Mouse (Mus musculus) cerebellum, adult 11-12 months (tissue): ENCODE measurements around the gene Inka2.
A peak's percentile ranks its signal among the peaks of the same experiment; 100 is the strongest.

Experiments used
- DNase-seq: peaks from one replicate; pipeline ENCODE4 v3.0.0; 2022

Inka2 gene

DNA sequence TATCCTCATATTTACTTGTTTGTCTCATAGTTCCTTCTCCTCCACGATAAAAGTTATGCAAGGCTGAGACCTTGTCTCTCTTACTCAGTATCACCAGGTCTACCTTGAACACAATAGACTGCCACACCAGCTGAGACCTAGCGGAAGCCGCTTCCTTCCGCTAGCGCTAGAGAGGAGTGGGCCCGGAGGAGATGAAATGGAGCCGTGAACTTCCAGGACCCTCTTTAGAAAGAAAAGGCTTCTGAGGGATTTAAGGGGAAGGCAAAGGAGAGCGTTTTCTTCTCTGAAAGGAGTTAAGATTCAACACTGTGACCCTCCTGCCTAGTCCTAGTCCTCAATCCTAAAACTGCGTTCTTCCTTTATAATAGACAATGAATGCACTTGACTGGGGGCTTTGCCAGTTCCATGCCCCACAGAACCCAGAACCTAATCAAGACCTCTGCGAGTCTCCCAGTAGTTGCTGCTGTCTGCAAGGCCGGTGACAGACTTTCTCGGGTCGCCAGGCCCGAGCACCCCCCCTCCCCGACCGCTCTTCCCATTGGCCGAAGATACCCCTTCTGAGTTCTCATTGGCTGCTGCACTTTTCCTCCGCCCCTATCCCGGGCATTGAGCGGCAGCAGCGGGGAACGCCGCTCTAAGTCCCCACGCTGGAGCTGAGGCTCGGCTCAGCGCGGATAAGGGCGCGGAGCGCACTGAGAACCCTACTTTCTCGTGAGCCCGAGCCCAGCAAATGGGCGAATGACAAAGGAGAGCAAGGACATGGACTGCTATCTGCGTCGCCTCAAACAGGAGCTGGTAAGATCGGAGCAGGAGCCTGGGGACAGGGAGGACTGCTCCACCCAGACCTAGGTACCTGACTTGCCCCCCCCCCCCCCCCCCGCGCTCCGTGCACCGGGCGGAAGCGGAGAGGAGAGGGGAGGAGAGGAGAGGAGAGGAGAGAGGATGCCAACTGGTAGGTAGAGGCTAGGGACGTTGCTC, at the start of gene Inka2:
Gene Inka2 (plus strand): TSS at position 569 of the 978 bp plus-strand sequence.
- peak; percentile 89 for DNase-seq

DNA sequence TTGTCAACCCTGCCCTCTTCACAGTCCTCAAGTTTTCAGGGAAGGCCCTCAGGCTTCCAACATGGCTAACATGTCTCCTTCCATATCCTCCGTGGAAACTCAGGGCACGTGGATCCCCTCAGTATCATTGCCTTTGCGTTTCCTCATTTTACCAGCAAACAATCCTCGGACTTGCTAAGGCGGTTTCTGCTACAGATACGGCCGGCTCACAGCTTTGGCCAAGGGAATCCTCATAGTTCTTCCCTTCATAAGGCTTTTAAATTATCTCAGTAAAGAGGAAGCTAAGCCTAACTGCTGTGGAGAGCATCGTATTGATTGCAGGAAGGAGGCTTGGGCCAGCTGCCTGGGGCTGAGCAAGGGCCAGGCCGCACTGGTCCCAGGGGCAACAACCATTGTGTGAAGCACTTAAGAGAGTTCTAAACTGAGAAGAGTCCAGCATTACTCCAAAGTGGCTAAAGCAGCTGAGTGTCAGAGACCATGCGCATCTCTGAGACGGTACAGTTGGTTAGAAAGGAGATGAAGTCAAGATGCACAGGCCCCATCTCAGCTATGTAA, 49.3 kb upstream of the Inka2 start:
- DNase-seq, result no peak

DNA sequence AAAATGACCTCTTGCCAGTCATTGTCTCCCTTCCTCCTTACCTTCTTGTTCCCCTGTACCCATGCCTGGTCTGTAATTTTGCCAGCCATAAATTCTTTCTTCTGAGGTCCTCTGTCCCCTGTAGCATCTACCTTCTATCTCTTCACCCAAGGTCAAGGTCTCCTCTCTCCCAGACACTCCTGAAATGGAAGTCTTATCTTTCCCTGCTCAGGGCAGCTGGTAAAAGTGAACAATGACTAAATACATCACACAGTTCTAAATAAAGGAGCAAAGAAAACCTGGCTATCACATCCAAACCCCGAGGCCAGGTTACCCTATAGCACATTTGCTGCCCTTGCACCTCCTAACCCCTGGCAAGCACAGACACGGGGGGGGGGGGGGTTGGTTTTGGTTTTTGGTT, 43.9 kb upstream of the Inka2 start:
- no peak for DNase-seq

DNA sequence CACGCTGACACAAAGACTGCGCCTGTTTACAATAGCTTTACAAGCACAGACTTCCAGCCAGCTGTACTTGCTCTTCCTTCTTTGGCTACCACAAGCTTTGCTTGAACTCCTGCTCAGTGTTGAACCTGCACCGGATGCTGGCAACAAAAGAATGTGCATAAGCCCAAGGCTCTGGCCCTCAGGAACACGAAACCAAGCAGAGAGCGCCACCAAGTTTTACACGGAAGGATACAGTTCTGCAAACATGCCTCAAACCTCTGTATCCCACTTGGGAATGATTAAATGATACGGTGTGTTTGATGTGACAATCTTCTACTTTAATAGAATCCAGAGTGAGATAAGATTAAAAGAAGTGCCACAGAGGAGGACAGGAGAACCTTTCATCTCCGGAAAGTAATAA, 41.4 kb upstream of the Inka2 start:
- DNase-seq, result no peak

DNA sequence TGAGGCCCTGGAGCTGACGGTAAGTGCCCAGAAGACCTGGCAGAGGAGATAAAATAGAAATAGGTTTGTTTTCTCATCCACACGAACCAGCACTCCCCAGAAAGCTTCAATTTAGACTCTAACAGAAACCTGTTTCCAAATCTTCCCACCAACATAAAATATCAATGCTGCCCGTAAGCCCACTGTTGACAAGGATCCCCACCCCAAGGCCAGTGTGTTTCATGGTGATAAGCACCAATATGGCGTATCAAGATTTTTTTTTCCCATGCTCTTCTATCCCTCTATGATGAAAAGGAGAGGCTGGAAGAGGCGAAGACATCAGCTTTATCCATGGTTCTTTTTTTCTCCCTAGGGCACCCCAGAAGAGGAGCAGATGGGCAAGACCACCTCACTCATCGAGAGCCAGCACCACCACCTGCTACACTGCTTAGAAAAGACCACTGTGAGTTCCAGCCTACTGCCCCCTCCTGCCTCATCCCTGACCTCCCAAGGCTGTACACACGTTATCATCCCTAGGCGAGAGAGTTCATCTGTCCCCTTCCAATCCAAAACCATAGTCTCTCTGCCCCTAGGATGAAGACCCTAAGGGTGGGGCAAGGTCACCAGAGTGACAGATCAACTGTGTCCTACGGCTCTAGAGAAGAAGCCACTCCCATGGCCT, 39.2 kb upstream of the Inka2 start:
- no peak for DNase-seq

DNA sequence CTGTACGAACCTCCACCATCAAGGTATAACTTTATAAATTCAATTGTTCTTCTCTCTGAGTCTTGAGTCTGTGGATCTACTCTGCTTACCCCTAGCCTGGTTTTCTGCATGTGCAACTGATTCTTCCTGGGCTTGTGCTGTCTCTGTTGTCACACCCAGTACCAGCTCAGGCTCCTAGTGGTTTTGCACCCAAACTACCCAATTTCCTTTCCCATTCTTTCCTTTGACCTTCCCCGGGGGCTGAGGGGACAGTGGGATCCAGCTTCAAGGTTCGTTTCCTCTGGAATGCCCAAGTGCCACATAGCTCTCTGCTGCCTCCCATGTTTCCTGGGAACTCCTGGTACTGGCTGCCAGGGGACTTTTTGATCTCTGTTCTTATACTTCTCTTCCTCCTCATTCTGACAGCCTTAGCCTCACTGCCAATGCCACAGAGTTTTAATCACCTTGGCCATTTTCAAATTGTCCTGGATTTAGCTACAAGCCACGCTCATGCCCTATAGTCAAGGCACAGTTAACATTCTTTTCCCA, 37.3 kb upstream of the Inka2 start:
- no peak for DNase-seq

DNA sequence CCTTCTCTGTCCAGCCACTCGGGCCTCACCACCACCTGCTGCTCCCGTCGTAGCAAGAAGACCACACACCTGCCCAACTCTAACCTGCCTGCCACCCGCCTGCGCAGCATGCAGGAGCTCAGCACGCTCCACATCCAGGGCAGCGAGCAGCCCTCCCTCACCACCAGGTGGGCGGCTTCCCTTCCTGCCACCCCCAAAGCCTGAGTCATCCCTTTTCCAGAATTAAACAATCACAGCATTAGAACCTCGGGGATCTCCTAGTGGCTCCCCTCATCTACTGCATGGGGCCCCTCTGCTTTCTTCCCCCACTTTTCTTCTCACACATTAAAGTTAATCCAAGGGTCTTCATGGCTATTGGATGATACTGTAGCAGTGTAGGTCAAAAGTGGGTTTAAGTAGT, 36.2 kb upstream of the Inka2 start:
- DNase-seq, result no peak

DNA sequence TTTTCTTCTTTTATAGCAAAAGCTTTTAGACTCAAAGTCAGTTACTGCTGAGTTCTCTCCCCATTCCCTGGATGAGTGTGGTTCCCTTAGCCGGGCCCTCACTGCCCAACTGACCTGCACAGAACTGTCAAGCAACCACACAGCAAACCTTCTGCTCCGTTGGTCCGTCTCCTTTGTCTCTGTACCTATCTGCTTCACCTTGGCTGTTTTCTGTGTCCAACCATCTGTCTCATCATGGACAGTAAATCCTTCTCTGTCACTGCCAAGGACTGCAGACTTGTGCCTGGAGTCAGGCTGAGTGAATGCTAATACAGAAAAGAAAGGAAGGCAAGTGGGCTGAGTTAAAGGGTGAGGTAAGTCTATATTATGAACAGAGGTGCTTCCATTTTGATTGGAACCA, 34.6 kb upstream of the Inka2 start:
- no peak for DNase-seq

DNA sequence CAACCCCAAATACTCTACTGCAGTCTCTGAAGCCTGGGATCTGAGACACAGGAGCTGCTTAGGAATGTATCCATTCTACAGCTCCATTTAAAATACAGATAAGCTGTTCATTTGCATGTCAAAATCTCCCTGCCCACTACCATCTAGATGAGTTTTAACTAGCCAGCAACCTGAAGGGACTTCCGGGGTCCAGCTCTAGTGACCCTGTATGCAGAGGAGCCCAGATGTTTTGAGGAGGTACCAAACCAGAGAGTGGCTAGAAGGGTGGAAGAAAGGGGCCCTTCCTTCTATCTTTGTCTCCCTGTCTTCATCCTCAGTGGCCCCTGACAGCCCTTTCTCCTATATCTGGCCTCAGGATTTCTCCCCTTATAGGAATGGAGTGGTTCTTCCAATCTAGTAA, 33.6 kb upstream of the Inka2 start:
- DNase-seq, result no peak

DNA sequence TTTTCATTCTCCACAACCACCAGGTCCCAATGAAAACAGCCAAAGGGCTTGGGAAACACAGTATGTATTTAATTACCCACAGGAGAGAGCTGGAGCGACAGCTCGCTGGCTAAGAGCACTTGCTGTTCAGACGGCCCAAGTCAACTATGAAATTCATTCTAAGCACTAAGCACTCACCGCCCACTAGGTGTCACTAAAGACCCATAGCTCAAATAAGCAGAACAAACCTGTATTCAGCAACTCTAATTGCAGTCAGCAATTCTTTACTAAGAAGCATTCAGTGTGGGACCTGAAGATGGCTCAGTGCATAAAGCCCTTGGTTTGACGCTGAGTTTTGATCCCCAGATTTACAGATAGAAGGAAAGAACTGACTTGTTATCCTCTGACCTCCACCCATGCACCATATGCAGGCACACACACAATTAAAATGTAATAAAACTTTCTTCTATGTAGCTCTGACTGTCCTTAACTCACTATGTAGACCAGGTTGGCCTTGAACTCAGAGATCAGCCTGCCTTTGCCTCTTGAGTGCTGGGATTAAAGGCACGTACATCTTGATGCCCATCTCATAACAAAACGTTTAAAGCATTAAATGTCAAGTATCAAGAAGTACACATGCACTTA, 29.7 kb upstream of the Inka2 start:
- DNase-seq, result peak; percentile 58

DNA sequence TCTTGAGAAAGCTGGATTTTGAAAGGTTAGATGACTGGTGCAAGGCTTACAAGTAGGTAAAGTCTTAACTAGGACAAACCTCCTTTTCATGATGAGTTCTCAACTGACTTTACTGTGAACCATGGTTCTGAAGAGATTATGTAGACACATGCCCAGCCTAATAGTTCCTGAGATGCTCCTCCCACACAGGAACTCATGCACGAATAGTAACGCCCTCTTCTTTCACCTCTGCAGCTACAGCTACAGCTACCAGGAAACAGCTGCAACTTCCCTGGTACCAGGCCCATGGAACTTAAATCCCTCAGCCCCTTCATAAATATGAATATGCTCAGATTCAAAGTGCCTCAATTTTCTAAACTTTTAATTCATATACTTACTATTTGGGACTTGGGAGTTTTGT, 28.5 kb upstream of the Inka2 start:
- no peak for DNase-seq

DNA sequence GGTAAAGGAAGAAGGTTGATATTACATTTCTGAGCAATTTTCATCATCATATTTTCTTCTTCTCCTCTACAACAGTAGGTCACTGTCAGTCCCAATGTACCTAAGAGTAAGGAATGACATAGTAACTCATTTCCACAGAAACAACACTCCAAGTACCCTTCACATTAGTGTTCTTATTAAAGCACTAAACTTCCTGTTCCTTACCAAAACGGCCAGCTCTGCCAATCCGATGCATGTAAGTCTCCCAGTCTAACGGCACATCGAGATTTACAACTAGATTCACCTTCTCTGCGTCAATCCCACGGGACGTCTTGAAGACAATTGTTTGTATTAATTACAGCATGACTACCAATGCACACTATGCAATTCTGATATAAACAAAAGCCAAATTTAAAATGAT, 24.1 kb upstream of the Inka2 start:
- DNase-seq, result no peak

DNA sequence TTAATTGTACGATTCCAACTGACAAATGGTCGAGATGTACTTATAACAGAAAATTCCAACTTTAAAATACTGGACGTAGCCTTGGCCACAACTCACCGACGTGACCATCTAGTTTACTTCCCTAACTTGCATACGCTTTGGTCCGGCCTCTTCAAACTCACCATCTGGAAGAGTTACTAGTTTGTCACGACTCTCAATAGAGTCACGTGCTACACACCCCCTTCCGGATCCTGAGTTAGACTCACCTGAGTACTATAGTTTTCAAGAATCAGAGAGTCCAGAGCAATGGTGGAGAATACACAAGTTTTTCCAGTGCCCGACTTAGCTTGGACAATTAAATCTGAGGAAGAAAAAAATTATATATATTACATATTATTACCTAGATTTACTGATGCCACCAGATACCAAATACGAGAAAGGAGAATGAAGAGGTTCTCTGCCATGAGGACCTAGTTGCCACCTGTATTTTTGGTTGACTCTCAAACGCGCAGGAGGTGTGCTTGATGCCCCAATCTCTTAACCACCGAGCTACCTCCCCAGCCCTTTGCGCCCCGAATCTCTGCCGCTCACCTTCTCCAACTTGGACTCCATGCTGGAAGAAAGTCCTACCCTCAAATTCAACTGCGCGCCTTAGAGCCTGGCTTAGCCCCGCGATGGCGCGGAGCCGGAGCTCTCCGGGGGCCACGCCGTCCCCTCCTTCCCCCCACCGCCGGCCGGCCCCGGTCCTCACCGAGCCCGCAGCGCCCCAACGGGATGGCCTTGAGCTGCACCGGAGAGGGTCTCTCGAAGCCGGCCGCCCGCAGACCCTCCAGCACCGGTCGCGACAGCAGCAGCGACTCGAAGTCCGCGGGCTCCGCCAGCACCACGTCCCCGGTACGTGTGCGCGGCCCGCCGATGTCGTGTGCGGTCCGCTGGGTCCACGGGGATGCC, 17.7 kb upstream of the Inka2 start:
- no peak for DNase-seq

DNA sequence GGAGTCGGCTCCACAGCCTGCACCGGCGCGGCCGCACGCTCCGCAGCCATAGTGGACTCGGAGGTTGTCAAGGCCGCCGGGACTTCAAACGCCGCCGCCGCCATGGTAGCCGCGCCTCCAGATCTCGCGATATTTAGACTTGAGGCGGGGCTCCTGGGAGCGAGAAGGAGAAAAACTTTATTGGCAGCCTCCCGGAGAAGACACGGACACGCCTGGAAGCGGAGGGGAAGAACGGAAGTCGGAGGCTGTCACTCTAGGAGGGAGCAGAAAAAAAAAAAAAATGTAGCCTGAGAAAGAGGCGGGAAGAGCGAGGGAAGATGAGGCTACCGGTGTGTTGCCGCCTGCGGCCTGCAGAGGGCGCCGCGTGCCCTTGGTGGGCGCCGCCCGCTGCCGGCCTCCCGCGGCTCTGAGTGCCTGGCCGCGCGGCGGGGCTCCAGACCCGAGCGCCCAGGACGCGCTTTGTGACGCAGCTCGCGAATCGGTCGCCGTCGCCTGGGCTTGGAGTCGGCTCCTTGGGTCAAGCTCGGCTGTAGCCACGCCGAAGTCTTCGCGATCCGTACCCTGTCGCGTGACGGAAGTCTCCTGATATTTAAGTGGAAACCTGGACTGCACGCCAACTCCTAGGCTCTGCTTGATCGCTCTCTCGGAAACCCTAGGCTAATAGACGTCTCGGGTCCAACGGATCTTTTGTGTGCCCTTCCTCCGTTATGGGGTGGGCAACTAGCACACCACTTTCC, 16.9 kb upstream of the Inka2 start, which contains the start of gene Ddx20:
Gene Ddx20 (minus strand): TSS at position 251 of the 737 bp plus-strand sequence.
- DNase-seq, result peak; percentile 96

DNA sequence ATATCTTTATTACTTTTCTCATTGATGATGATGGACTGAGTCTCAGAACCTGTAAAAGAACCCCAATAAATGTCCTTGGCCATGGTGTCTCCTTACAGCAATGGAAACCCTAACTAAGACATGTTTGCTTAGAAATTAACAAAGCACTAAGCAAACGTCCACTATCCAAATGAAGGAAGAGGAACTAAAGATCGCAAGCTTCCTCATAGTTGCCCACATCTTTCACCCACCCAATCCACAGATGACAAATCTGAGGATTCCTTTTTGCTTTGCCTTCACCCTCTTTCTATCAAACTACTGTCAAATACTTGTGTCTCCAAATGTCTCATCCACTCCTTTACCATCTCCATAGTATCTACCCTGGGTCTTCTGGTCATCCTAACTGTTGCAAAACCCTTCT, 15.9 kb upstream of the Inka2 start:
- DNase-seq, result no peak

DNA sequence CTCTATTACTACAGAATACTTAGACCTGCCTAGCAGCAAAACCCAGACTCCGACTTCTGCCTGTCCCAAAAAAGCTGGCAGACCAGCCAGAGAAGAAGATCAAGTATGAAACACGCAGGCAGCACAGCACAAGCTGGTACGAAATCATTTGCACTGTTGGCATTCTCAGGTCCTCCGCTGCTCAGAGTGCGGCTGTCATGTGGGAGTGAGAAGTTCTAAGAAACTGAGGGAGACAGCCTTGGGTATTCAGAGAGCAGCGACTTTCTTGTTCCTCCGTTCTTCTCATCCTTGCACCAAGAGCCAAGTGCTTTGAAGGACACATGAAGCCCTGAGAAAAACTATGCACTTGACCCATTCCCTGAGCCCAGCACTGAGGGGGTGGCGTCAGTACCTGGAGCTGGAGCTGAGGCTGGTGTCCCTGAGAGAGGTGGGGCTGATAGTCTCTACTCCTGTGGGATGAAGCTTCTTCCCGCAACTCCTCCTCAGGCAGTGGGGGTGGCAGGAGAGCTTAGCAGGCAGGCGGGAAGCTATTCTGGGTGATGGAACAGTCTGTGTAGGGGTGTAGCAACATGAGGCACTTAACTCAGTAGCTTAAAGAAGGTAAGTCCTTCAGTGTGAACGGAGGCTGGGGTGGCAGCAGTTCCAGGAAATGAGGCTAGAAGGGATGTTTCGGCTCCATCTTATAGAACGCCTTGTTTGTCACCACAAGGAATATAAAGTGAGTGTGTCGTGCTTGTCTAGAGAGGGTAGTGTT, 10.9 kb upstream of the Inka2 start:
- DNase-seq, result no peak

DNA sequence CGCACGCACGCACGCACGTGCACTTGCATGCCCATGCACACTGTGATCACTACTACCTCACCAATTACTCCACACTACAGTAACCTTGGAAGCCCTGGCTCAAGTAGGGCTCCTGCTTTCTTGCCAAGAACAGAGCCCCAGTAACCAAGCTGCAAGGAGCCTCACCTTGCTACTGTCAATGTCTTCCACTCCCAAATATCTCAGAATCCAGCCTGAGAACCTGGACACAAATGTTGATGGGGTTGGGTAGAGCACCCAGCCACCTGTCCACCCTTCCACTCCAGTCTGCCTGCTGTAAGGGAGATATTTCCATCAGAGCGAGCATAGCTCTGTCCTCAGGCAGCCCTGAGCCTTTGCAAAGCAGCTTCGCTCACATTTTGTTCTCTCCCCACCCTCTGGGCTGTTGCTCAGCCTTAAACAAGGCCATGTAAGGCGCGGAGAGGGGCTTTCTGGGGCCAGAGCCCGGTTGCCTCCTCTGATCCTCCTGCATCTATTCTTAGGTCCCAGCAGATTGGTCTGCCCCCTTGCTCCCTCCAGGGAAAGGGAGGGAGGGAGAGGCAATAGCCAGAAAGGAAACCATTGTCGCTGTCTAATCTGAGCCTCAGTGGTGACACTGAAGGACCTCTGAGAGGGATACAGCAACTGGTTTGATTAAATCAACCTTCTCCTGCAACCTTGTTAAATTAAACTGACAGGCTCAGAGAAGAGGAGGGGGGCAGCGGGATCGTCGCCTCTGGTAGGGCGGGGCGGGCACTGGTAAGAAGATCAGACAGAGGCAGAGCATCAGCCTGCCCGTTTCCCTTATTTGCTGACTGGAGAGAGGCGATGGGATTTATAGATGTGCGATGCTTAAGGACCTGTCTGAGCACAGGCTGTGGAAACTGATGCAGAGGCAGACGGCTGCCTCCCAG, 8.7 kb upstream of the Inka2 start:
- peak; percentile 78 for DNase-seq

DNA sequence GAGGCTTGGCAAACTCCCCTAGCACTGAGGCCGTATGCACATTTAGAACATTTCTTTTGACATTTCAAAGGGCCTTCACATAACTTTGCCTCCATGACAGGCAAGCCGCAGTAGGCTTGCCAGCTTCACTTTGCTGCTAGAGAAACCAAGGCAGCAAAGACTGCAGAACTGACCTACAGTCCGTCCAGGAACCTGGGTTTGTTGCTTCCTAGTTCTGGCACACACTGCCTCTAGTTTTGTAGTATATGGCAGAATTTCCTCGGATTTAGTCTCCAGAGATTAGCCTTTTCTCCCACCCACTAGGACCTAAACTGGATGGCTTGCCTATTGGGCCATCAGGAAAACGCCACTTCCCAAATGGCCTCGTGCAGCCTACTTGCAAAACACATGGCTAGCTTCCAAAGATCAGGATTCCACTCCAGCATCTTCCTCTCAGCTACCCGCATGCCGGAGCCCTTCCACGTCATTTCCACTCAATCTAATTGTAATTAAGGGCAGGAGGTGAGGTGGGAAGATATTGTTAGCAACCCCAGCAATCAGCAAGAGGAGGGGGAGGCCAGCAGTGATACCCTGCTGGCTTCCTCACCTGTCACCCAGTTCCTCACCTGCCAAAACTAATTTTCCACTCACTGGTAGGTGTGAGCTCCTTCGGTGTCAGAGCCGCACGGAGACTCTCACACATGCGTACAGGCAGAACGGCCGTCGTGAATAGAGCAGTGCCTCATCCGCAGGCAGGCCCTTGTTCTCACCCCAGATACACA, 7.8 kb upstream of the Inka2 start:
- DNase-seq, result peak; percentile 71

DNA sequence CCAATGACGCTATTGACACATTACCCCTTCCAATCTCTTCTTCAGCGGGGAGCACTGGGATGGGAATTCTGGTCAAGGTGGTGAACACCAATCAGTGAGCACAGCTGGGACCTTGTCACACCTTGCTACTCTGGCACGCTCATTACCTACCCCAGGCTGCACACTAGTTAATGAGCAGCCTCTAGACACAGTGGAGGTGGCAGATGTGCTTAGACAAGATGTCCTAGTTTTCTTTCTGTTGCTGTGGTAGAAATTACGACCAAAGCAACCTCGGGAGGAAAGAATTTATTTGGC, 7.3 kb upstream of the Inka2 start:
- DNase-seq, result no peak
